Mouse (Mus musculus) erythroid progenitor cell, adult 5-6 weeks (primary cell): ENCODE results near the gene Cxcl2. TPM values are rescaled to one million over a fixed set of nuclear protein-coding genes. Genes with fewer than 3 reads are reported as not detected.

ENCODE experiments used
- ATAC-seq: replicated peaks from 2 replicates; pipeline ENCODE4 v1.8.0; 2016; ENCODE audit warnings: moderate number of reproducible peaks, mild to moderate bottlenecking, moderate TSS enrichment, inconsistent platforms; ENCODE audit not compliant: poor library complexity, low FRiP score, severe bottlenecking
- total RNA-seq, 2 experiments: library from RNA; stranded (forward) in 1 of 2; stranded (reverse) in 1 of 2; fragments of 150-400 nt in 1 of 2; fragments of 186-747, 209-891 nt in 1 of 2; gene quantifications; 2 replicates each; pipeline versions ENCODE4 v1.2.3 to v1.2.4; 2015 to 2017; ENCODE audit warnings: low replicate concordance in 2 of 2

Gene Cxcl2
- total RNA-seq, 2 experiments from 2014 or later = 1.1 to 2.9 TPM

- ATAC-seq = no peak
These were observed 12.9 kb upstream of the Cxcl2 start, which contains the start of gene Cxcl1 for GRCm38 (mm10) chr5:90890519-90891463. TSS of gene Cxcl1 (plus strand) at chr5:90891241.

GRCm38 (mm10) chr5:90891464-90891813 lies 12.2 kb upstream of the Cxcl2 start:
- no peak for ATAC-seq

- ATAC-seq = no peak
These were observed 9.4 kb upstream of the Cxcl2 start for GRCm38 (mm10) chr5:90894231-90894630.

- ATAC-seq = no peak
These were observed 6.2 kb upstream of the Cxcl2 start for GRCm38 (mm10) chr5:90897429-90897828.

DNA sequence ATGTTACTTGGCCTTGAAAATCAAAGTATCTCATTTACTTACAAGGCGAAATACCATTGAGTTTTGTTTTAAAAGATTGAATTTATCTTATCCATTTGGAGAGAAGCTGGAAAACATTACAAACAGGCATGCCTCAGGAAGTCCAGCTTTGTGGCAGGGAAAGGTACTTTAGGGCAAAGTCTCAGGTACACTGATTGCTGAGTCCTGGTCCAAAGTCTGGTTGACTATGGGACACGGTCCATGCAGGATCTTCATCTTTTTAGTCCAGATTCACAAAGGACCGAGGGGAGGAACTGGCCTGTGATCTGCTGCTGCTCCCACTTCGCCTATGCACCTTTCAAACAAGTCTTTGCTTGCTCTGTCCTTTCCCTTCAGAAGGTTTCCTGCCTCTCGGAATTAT lies 4.4 kb upstream of the Cxcl2 start:
- no peak for ATAC-seq

DNA sequence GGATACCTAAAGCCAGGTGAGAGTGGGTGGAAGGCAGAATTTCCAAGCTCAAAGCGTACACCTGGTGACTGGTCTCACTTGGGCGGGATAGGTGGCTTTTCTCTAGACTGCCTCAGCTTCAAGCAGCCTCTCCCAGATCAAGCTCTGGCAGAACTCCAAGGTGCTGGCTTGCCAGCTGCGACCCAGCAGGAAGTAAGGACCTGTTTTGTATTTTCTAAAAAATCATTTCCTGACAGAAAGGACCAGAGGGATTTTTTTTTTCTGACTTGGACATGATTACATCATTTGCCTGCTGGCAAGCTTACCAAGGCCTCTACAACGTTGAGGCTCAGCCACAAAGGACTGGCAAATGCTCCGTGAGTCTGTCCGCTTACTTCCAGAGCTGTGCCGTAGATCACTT lies 3.5 kb upstream of the Cxcl2 start:
- no peak for ATAC-seq

DNA sequence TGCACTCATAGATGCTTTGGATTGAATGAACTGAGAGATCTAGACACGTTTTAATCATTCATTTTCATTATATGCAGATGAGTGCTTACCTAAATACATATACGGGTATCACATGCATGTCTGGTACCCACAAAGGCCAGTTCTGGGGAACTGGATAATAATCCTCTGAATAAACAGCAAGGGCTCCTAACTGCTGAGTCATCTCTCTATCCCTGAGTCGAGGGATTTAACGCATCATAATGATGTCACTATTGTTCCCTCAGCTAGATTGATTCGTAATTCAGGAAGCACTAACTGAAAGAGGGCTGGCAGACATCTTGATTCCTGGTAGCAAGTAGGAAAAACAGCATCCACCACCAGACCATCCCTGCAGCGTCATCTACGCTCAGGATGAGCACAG lies 3.0 kb upstream of the Cxcl2 start:
- no peak; the same call in 1 of the 2 replicates for ATAC-seq

DNA sequence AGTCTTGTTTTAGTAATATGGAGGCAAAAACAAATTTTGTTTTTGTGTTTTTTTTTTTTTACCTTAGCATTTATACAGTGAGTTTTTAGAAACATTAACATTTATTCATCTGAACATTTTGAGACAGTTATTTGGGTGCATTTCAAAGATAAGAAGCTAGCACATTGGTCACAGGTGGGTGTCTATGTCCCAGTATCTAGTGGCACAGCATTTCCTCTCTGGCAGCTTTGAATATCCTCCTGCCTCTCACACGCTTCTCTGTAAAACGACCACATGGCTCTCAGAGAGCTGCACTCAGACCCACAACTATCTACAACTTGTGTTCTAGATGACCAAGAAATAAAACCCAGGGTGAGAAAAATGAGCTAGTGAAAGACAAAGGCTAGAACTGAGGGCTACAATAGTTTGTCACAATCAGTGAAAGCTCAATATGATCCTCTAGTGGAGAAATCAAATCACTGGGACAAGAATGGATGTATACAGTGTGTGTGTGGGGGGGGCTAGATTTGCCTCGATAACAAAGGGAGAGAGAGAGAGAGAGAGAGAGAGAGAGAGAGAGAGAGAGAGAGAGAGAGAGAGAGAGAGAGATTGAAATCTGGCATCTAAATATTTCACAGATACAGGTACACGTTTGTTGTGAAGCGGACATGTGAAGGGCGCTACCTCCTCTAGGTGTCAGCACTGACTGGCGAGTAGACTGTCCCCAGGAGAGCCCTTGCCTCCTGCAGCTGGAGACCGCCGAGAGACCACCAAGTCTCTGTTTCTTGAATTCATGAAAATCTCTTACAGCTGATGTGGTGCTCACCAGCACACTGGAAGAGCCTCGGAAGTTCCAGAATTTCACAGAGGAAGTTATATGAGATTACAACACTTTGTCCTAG lies 1.1 kb upstream of the Cxcl2 start:
- no peak for ATAC-seq

GRCm38 (mm10) chr5:90908983-90909382 lies 5.3 kb downstream of the Cxcl2 start:
- no peak; the same call in 1 of the 2 replicates for ATAC-seq

DNA sequence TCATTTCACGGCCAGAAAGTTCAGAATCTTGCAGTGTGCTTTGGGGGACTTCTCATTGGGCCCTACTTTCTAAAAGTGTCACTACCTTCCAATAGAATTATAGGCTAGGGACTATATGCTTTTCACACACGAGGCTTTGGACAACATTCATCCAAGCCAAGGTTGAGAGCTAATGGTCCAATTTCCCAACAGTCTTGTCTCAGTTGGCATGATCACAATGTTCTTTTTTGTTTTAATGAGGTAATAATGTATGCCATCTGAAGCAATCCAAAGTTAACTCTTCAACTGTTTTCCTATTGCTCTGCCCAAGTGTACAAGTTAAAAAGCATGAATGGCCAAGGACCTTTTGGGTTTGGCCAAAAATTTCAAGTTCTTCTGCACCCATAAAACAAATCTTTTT lies 15.8 kb downstream of the Cxcl2 start:
- ATAC-seq = no peak

DNA sequence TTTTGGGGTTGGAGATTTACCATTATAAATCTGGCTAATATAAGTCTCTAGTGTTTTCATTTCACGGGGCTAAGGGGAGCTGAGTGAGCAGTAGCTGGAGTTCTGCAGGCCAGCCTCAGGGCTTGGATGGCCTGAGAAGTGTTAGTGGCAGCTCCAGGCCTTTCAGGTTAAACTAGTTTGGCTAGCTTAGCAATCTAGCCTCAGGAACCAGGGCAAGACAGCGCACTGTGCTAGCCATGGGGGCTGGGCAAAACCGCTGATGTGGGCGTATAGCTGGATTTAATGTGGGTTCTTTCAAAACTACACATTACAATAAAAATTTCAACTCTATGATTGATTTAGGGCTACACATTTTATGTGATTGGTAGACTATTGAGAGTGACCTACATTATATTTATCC lies 19.3 kb downstream of the Cxcl2 start:
- ATAC-seq = no peak

- ATAC-seq = 0 out of 2 replicates have a peak, but pooled peaks have one; percentile 28
These were observed 26.9 kb downstream of the Cxcl2 start for GRCm38 (mm10) chr5:90930546-90930945.

DNA sequence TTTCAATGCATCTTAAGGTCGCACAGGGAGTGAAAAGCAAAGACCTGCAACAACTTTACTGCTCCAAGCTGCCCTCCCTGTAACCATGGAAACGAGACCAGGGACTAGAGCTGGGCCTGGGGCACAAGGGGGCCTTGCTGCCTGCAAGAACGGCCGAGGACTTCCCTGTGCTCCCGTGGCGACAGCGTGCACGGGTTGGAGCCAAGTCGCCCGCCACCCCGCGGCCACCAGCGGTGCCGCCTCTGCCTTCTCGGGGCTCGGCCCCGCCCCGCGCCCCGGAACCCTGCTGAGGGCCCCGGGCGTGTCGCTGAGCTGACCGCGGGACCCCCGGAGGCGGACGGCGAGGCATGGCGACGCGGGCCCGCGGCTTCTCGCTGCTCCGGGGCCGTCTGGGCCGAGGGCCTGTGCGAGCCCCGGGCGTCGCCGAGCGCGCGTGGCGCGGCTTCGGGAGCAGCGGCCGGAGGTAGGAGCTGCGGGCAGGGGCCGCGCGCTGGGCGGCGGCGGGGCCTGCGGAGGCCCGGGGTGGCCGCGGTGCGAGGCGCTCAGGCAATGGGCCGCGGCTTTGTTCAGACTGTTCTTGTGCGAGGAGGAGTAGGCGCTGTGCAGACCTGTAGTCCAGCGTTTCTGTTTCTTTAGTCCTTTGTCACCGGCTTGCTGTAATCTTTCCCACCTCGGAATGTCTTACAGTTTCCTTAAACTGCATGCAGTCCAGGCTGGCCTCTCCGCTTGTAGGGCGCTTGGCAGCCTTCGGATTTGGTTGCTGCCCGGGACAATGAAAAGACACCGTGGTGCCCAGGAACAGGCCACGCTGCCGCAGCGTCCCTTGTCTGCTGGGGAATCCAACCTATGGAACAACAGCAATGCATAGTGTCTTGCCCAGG lies 27.5 kb downstream of the Cxcl2 start, which contains the start of gene Mthfd2l:
Mthfd2l (plus strand) TSS at position 147 of the 881 bp plus-strand sequence.
- peak; percentile 99 for ATAC-seq

DNA sequence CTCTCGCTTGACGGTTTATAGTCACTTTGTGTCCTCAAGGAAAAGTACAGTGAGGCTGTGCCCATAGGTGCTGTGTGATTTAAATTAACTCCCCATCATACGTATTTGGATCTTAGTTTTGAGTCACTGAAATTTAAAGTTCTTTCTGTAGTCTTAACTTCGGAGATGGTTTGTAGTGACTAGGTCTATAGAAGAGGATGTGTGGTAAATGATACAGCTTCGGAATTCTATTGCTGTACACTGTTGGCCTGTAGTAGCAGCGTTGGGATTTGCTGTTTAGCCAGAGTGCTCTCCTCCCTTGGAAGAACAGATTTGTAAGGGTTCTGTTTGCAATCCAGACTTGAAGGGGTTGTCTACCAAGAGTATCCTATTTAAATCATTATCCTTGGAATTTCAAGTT lies 28.2 kb downstream of the Cxcl2 start:
- ATAC-seq = no peak

DNA sequence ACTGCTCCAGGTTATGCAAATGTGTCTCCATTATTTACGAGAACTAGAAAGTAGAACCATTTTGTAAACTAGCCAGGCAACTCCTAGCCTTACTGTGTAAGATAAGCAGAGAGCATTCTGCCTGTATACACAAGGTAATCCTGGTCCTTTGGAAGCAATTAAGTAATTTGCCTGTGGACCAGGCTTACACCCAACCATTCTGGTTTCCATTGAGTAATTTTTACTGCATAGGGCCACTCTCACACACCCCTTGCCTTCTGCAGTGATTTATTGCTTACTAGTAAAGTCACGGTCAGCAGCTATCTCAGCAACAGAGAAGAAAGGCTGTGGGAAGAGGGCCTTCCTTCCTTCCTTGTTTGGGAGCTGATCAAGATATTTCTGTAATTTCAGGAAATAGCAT lies 33.0 kb downstream of the Cxcl2 start:
- no peak for ATAC-seq

DNA sequence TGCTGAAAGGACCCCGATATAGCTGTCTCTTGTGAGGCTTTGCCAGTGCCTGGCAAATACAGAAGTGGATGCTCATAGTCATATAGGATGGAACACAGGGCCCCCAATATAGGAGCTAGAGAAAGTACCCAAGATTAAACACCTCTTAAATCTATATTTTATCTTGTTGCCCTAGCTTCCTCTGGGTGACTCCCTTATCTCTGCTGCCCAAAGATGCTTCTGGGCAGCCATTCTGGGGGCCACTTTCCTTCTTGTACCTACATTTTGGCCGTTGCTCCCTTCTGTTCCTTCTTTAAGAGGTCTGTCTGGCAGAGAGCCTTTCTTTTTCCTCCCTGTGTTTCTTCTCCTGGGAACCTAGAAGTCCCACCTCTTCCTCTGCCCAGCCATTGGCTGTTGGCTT lies 41.8 kb downstream of the Cxcl2 start:
- ATAC-seq = no peak

GRCm38 (mm10) chr5:90949499-90949898 lies 45.8 kb downstream of the Cxcl2 start:
- ATAC-seq = no peak

DNA sequence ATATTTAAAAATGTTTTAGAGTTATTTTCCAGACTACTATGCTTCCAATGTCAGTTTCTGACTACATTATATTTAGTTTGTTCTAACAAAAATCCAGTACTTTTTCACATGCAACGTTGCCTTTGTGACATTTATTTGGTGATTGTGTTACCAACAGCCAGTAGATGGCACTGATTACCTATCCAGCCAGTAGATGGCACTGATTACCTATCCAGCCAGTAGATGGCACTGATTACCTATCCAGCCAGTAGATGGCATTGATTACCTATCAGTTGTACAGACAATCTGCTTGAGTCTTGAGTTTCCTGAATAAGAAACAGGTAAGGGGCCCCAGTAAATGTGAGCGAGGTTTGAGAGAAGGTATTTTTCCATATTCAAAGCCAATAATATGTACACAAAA lies 47.8 kb downstream of the Cxcl2 start:
- no peak for ATAC-seq

DNA sequence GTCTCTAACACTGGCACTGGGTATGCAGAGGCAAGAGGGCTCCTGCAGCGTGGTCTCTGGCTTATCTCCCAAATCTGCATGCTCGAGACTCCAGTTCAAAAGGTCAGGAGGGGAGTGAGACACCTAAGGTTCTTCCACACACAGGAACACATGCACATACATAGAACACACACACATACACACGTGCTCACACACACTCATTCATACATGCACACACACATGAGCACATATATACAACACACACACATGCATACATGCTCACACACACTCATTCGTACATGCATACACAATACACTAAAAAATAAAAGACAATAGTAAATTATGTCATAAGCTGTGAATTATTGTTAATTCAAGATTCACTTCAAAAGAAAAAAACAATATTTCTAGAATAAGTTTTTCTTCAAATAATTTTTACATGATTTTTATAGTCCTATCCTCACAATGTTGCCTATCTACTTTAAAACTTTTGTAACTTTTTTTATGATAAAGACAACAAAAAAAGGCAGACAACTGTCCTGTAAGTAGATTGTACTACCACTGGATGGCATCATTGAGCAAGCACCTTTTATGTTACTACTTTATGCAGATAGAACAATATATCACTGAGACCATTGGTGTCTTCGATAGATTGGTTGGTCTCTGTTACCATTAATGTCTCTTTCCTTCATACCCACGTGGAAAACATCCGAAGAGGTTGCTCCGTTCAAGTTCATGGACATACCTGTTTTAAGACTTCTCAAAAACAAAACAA lies 49.2 kb downstream of the Cxcl2 start:
- no peak for ATAC-seq
